Mouse (Mus musculus) heart, embryonic 16.5 days (tissue): ENCODE measurements at regions not wholly inside any gene's neighbourhood (a gene's known extent, or its start where the extent isn't known, plus 50 kb on each side); places are given as distances from the start of the nearest gene placed in this dataset.

Source experiments
- ATAC-seq: fragments of 200-750 bp; cut with Nextera tagmentation; replicated peaks from 2 replicates; pipeline ENCODE4 v1.8.0; 2017; ENCODE audit warnings: moderate number of reproducible peaks; ENCODE audit not compliant: insufficient read depth, low FRiP score; ENCODE audit errors: extremely low read depth
- H3K27ac ChIP-seq: fragments of 300-500 bp; sonication (generic); 2 replicates; pipeline ENCODE4 v1.5.1; 2014; ENCODE audit warnings: mild to moderate bottlenecking, low read length, control low read depth, moderate library complexity
- H3K27me3 ChIP-seq: fragments of 300-500 bp; sonication (generic); 2 replicates; pipeline ENCODE4 v1.6.1; 2014; ENCODE audit warnings: low read length, mixed read lengths; ENCODE audit not compliant: control insufficient read depth, insufficient read depth
- H3K36me3 ChIP-seq: fragments of 300-500 bp; sonication (generic); 2 replicates; pipeline ENCODE4 v1.6.1; 2014; ENCODE audit not compliant: control insufficient read depth, insufficient read depth
- H3K4me1 ChIP-seq: fragments of 300-500 bp; sonication (generic); 2 replicates; pipeline ENCODE4 v1.6.1; 2014; ENCODE audit warnings: low read length, mixed read lengths; ENCODE audit not compliant: control insufficient read depth, insufficient read depth
- H3K4me2 ChIP-seq: fragments of 300-500 bp; sonication (generic); 2 replicates; pipeline ENCODE4 v1.6.1; 2014; ENCODE audit warnings: low read depth, mild to moderate bottlenecking, control low read depth, low read length
- H3K4me3 ChIP-seq: fragments of 300-500 bp; sonication (generic); 2 replicates; pipeline ENCODE4 v1.5.1; 2014; ENCODE audit warnings: mild to moderate bottlenecking, control low read depth, low read length
- H3K9ac ChIP-seq: fragments of 300-500 bp; sonication (generic); 2 replicates; pipeline ENCODE4 v1.6.1; 2014; ENCODE audit warnings: low read length, control low read depth
- H3K9me3 ChIP-seq: fragments of 300-500 bp; sonication (generic); replicated peaks from 2 replicates; pipeline ENCODE4 v1.6.1; 2016; ENCODE audit warnings: low read length; ENCODE audit not compliant: control insufficient read depth
- WGBS: fragments of 180-500 bp; shearing (Covaris S2); extraction: QIAGEN DNeasy Blood & Tissue Kit; methylation state at CpG from one replicate; pipeline ENCODE4 v1.1.7; 2014; 5-methylcytosine and 5-hydroxymethylcytosine counted together

- 0 out of 2 replicates have a peak, but pooled peaks cover 2% of the 10 kb centered on the region for H3K9me3 ChIP-seq
- H3K4me1 ChIP-seq, result peaks cover 4% of the 10 kb centered on the region; the same call in 1 of the 2 replicates
- H3K27ac ChIP-seq, result no peak overlapping the region
- no peaks in the 10 kb centered on the region for H3K27me3 ChIP-seq
- 54% methylated on average over 2 of the region's 2 CpGs for WGBS
- H3K4me2 ChIP-seq, result no peak overlapping the region
- no peak overlapping the region for H3K9ac ChIP-seq
- ATAC-seq, result no peak
- no peak overlapping the region for H3K4me3 ChIP-seq
- no peaks in the 10 kb centered on the region for H3K36me3 ChIP-seq
Measured at GRCm38 (mm10) chr14:71671994-71672393, 819.6 kb downstream of the Gm9195 start.

- Histone ChIP-seq H3K36me3 (no peaks in the 10 kb centered on the region), H3K27me3 (no peaks in the 10 kb centered on the region), H3K27ac (no peak overlapping the region), H3K9me3 (0 out of 2 replicates have a peak, but pooled peaks cover 2% of the 10 kb centered on the region), H3K9ac (no peak overlapping the region), H3K4me3 (no peak overlapping the region), H3K4me1 (peaks cover 4% of the 10 kb centered on the region; the same call in 1 of the 2 replicates), H3K4me2 (no peak overlapping the region)
- 4% methylated on average over 1 of the region's 1 CpGs for WGBS
- peak; percentile 69; the same call in 1 of the 2 replicates for ATAC-seq
Measured at GRCm38 (mm10) chr14:71670435-71670834, 821.2 kb downstream of the Gm9195 start.

- Histone ChIP-seq H3K27ac (no peak overlapping the region), H3K27me3 (no peaks in the 10 kb centered on the region), H3K9me3 (0 out of 2 replicates have a peak, but pooled peaks cover 2% of the 10 kb centered on the region), H3K4me1 (no peaks in the 10 kb centered on the region), H3K9ac (no peak overlapping the region), H3K4me3 (no peak overlapping the region), H3K4me2 (no peak overlapping the region), H3K36me3 (no peaks in the 10 kb centered on the region)
- WGBS, result 77% methylated on average over 1 of the region's 1 CpGs
- ATAC-seq, result no peak
Measured at GRCm38 (mm10) chr14:71666656-71667055, 825.0 kb downstream of the Gm9195 start.

- 30% methylated on average over 2 of the region's 2 CpGs for WGBS
- no peak overlapping the region for H3K4me3 ChIP-seq
Measured at GRCm38 (mm10) chr14:71660166-71660565, 831.5 kb downstream of the Gm9195 start.

GRCm38 (mm10) chr14:71654785-71655627, 836.6 kb downstream of the Gm9195 start:
- Histone ChIP-seq H3K4me1 (no peaks in the 10 kb centered on the region; the same call in 1 of the 2 replicates), H3K36me3 (no peaks in the 10 kb centered on the region), H3K9ac (no peak overlapping the region), H3K9me3 (no peaks in the 10 kb centered on the region), H3K27ac (no peak overlapping the region), H3K27me3 (no peaks in the 10 kb centered on the region), H3K4me3 (no peak overlapping the region), H3K4me2 (no peak overlapping the region)
- no peak for ATAC-seq
- 78% methylated on average over 3 of the region's 3 CpGs for WGBS

More at GRCm38 (mm10) chr14:71660166-71660565, 831.5 kb downstream of the Gm9195 start:
- no peak overlapping the region for H3K4me2 ChIP-seq
- H3K4me1 ChIP-seq, result peaks cover 6% of the 10 kb centered on the region; the same call in 1 of the 2 replicates
- H3K27me3 ChIP-seq, result no peaks in the 10 kb centered on the region
- H3K27ac ChIP-seq, result no peak overlapping the region
- no peaks in the 10 kb centered on the region for H3K9me3 ChIP-seq
- ATAC-seq, result peak; percentile 41; the same call in 1 of the 2 replicates
- no peak overlapping the region for H3K9ac ChIP-seq
- no peaks in the 10 kb centered on the region for H3K36me3 ChIP-seq

GRCm38 (mm10) chr14:71642536-71642935, 849.1 kb downstream of the Gm9195 start:
- WGBS, result 84% methylated on average over 1 of the region's 1 CpGs
- ATAC-seq, result no peak

GRCm38 (mm10) chr14:71639083-71639482, 852.6 kb downstream of the Gm9195 start:
- Histone ChIP-seq H3K27me3 (no peaks in the 10 kb centered on the region), H3K4me1 (no peaks in the 10 kb centered on the region), H3K27ac (no peak overlapping the region), H3K9me3 (no peaks in the 10 kb centered on the region), H3K36me3 (no peaks in the 10 kb centered on the region), H3K4me3 (no peak overlapping the region), H3K9ac (no peak overlapping the region), H3K4me2 (no peak overlapping the region)
- WGBS, result 61% methylated on average over 1 of the region's 1 CpGs
- ATAC-seq, result no peak

More at GRCm38 (mm10) chr14:71642536-71642935, 849.1 kb downstream of the Gm9195 start:
- no peak overlapping the region for H3K4me3 ChIP-seq
- H3K9ac ChIP-seq, result no peak overlapping the region
- H3K4me1 ChIP-seq, result no peaks in the 10 kb centered on the region
- H3K27me3 ChIP-seq, result no peaks in the 10 kb centered on the region
- no peaks in the 10 kb centered on the region for H3K9me3 ChIP-seq
- no peak overlapping the region for H3K4me2 ChIP-seq
- no peaks in the 10 kb centered on the region for H3K36me3 ChIP-seq
- no peak overlapping the region for H3K27ac ChIP-seq

GRCm38 (mm10) chr14:71635091-71635490, 856.5 kb downstream of the Gm9195 start:
- Histone ChIP-seq H3K36me3 (no peaks in the 10 kb centered on the region), H3K9me3 (no peaks in the 10 kb centered on the region), H3K27ac (no peak overlapping the region), H3K27me3 (no peaks in the 10 kb centered on the region), H3K9ac (no peak overlapping the region), H3K4me2 (no peak overlapping the region), H3K4me1 (no peaks in the 10 kb centered on the region), H3K4me3 (no peak overlapping the region)
- no peak for ATAC-seq
- 79% methylated on average over 1 of the region's 1 CpGs for WGBS

- H3K9me3 ChIP-seq, result no peaks in the 10 kb centered on the region
- H3K27ac ChIP-seq, result no peak overlapping the region
- no peak overlapping the region for H3K4me2 ChIP-seq
- H3K27me3 ChIP-seq, result no peaks in the 10 kb centered on the region
- no peaks in the 10 kb centered on the region for H3K36me3 ChIP-seq
- no peak overlapping the region for H3K9ac ChIP-seq
- H3K4me1 ChIP-seq, result no peaks in the 10 kb centered on the region
- 70% methylated on average over 4 of the region's 4 CpGs for WGBS
- ATAC-seq, result no peak
- H3K4me3 ChIP-seq, result no peak overlapping the region
Measured at GRCm38 (mm10) chr14:71609698-71610301, 881.8 kb downstream of the Gm9195 start.
